Mouse (Mus musculus) cerebellum, adult 9-10 months (tissue): ENCODE measurements around the gene Man2a1.

ENCODE experiments used
- DNase-seq: peaks from one replicate; pipeline ENCODE4 v3.0.0; 2022

Man2a1 gene

DNA sequence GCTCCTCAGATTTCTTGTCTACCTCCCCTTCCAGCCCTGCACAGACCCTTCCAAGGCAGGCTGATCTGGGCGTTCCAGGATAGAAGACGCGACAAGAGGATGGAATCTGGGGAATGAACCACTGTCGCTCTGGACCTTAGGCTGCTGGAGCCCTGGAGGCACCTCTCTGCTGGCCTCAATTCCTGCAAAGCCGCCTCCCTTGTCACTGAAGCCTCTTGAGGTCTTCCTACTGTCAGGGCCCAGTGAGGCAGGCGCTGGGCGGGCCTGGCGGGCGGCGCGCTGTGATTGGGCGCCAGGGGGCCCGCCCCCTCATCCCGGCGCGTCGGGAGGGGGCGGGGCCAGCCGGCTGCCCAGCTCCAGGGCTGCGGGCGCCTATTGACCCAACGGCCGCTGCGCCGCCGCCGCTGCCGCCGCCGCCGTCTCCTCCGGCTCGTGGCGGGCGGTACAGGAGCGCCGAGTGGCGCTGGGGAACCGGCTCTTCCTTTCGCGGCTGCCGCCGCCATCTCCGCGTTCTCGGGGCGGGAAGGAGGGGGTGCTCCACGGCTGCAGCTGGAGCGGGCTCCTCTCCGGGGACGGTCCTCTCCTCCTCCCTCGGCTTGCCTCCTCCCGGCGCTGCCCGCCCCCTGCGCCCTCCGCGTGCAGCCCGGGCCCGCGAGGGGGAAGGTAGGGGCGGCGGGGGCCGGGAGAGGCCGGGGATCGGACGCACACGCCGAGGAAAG, at the start of gene Man2a1:
Gene Man2a1, plus strand, starts transcription at position 365 of the 719 bp plus-strand sequence.
- peak; percentile 89 for DNase-seq

DNA sequence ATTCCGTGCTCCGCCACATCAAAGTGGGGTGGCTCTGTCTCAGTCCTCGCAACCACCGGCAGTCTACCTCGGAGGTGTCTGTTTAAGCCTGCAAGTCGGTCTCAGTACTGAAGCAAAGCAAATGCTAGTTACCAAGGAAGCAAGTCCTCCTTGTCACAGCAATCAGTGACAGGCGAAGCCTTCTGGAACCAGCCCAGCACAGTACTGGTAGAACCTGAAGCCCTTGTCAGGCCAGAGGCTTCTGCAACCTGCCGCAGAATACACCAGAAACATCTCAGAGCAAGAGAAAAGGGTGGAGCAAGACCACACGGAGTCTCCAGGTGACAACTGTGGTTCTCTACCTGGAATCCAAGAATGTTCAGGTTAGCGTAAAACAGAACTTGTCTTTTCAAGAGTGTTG, 47.2 kb upstream of the Man2a1 start:
- no peak for DNase-seq

DNA sequence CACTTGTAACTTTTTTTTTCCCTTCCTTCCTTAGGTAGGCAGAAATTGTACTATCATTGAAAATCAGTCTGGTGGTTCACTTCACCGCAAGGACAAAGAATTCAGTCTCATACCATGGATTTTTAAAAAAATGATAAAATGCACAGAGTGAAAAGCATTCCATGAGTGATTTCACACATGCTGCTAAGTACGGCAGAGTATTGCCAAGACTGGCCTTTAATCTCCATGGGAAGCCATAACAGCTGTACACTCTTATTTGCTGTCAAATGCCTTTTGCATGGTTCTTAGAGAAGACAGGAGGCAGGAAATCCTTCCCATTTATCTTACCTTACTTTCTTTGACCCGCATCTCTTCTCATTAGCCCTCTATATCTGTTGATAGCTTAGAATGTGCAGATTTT, 45.6 kb upstream of the Man2a1 start:
- no peak for DNase-seq

DNA sequence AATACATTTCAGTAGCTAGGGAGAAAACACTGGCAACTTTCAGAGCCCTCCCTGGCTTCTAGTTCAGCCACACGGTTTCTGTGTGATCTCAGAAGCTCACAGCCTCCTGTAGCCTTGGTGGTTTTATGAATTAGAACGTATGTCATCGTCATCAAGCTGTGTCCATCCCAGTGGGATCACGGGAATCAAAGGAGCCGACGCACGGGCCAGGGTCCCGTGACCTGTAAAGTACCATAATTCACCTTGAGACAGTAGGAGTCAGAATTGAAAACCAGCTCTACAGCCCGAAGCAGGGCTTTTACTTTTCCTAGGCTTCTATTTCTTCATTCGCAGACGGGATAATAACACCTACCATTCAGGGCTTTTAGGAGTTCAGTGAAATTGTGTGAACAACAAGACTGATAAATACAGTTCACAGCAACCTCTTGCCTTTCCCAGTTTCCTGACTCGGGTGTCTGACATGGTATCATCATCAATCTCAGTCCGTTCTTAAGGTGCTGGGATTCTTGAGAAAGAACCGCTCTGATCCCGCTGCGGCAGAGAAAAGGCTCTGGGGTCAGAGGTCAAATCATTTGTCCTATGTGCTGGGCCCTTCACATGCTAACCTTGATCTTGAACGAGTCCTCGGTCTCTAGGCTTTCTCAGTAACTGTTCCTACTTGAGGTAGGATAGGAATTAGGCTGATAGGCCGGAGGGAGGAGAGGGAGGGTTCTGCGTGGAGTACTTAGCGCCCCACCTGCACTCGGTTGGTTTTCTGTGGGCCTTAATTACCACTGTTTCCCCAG, 43.7 kb upstream of the Man2a1 start:
- DNase-seq: no peak

DNA sequence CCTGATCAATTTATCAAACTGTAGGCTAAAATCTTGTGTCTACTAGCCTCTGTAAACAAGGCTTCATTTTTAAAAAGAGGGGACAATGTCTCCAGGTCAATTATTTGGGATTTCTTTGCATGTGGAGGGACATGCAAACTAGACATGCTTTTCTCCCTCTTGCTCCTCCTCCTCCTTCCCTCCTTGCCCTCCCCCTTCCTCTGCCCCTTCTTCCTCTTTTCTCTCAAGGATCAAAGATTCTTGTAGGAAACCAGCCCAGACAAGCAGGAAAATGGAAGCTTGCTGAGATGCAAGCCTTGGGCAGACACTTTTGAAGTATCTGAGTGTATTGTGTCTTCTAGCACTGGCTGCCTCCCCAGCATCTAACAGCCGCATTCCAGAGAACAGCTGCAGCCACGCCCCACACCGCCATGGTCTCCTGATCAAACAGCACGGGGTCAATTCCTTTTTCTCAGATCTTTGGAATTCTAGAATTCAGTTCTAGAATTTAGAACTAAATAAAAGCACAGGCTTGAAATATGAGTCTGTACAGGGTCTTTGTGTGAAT, 41.5 kb upstream of the Man2a1 start:
- no peak for DNase-seq

DNA sequence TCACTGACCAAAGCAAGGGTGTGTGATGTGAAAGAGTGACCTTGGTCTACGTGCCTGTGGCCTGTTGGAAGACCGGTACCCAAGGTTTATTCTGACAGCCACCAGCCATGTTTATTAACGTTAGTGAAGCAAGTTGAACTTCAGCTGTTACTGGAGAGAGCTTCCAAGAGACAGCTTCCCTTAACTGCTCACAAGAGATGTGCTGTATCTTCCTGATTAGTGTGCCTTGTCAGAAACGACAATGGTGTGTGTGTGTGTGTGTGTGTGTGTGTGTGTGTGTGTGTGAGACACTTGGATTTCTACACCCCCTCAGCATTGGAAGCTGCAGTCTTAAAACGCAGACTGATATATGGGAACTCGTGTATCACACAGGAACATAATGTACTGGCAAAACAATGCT, 34.1 kb upstream of the Man2a1 start:
- no peak for DNase-seq

DNA sequence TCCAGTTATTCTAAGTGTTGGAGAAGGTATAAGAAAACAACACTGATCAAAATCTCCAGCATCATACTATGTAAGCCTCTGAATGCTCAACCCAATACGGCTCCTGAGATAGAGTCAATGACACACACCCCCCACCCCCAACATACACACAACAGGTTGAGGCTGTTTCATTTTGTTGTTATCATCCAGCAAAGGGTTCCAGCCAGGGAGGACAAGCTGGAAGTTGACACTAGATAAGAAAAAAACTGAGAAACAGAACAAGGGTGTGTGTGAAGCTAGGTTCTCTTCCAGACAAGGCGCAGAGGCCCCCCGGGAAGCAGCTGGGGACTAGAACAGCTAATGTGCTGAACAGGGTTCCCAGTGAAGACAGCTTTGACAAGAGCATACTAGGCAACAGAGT, 33.0 kb upstream of the Man2a1 start:
- no peak for DNase-seq

DNA sequence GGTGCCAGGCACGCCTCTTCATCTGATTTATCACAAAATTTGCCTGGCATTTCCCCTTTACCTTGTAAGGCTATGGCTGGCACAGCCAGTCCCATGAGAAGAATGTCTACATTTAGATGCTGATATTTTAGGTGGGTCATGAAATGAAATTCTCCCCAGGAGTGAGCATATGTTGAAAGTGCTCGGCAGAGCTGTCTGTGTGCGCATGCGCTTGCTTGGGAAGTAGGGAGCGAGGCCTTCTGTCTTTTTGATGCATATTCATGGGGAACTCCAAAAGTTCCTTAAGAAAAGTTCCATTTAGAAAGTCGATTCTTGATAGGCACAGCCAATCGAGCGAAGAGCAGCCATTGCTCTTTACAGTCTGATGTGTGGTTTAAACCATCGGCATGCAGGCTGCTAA, 26.6 kb upstream of the Man2a1 start:
- no peak for DNase-seq

DNA sequence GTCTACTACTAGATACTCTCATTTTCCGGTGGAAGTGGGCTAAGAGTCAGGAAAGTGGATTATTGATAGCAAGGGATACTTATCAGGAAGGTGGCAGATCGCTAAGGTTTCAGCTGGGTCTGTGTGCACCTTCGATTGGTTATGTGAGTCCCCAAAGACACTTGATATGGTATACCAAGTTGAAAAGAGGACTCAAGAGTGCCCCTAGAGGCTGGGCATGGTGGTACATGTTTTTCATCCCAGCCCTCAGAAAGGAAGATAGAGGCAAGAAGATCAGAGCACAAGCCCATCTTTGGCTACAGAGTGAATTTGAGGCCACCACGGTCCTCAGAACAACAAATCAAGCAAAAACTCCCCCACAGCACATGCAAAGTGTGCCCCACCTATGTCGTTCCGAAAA, 25.3 kb upstream of the Man2a1 start:
- DNase-seq: no peak

DNA sequence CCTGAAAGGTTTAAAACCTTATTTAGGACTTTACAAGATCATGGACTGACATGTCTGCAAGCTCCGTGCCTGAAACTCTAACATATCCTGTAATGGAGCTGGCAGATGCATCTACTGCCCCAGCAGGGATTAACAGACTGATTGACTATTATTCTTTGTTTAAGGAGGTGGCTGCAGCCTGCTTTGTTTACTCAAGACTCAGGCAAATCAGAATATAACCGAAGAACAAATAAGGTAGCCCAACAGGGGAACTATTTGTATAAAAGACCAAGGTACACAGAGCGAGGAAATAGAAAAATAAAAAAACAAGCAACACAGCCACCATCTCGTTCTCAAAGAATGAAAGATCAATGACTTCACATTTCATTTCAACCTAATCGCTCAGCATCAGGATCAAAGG, 23.1 kb upstream of the Man2a1 start:
- no peak for DNase-seq

DNA sequence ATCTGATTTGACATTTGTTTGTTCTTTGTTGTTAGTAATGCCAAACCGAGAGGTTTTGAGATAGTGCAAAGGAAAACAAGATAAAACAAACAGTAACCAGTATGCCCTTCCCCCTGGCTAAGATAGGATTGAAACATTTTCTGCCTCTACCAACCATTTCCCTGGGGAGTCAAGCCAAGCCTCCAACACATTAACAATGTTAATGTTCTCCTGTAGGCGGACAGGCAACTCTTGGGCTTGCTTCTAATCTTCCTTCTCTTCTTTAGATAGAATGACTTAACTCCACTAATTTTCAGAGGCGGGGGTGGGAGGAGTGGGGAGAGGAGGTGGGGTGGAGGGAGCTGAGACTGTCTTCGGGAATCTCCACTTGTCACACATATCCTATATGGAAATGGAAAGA, 22.2 kb upstream of the Man2a1 start:
- DNase-seq: no peak

DNA sequence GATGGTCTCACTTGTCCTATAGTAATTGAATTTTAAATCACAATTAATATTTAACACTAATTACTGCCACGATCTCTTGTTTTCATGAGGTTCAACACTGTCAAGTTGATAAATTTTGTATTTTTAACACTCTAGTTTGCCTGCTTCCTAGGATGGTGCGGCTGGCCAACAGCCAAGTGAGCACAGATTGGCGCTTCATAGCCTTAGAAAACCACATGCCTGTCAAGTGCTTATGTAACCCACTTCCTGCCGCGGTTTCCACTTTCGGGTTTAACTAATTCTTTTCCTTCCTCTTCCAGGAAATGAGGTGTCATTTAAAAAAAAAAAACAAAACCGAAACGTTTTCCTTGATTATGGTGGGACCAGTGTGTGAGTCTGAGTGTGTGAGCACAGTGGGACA, 20.8 kb upstream of the Man2a1 start:
- peak; percentile 73 for DNase-seq

DNA sequence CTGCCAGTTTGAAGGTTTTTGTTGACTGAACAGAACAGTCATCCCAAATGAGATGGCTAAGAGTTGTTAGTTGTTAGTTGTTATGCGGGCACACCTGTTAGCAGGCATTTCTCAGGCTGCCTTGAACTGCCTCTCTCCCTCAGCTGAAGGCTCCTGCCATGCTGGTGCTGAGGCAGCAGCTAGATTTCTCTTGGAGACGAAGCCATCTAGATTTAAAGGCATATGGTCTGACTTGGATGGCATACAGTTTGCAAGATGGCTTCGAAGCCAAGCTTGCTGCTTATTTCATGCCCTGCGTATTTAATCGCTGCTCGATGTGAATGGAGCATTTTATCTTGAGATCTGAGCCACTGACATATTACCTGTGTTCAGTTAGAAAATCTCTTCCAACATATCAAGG, 19.4 kb upstream of the Man2a1 start:
- DNase-seq: no peak

DNA sequence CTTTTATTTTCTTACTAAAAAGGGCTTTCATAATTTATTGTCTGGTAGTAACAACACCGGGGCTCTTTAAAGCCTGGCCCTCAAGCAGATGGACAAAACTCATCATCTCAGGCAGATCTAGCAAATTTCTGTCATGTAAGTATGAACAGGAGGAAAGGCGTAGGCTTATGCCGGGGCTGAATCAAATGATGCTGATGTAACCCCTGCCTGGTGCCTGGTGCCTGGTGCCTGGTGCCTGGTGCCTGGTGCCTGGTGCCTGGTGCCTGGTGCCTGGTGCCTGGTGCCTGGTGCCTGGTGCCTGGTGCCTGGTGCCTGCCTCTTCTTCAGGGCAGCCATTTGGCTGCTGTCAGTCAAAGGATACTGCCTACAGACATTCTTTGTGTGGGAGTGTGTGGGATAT, 18.6 kb upstream of the Man2a1 start:
- no peak for DNase-seq

DNA sequence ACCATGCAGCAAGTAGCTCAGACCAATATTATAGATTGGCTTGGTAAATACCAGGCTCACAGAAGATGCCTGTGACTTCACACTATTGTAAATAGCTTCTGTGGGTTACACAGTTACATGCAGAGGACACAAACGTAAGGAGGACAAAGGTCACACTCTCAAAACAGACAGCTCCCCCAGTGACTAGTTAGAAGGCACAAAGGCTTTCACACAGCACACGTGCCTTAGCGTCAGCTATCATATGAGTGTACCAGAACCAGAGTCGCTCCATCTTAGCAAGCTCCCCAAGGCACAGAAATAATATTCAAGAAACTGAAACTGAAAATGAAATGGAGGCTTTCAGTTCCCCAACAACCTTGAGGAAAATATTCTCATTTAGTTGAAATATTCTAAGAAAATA, 10.1 kb upstream of the Man2a1 start:
- no peak for DNase-seq

DNA sequence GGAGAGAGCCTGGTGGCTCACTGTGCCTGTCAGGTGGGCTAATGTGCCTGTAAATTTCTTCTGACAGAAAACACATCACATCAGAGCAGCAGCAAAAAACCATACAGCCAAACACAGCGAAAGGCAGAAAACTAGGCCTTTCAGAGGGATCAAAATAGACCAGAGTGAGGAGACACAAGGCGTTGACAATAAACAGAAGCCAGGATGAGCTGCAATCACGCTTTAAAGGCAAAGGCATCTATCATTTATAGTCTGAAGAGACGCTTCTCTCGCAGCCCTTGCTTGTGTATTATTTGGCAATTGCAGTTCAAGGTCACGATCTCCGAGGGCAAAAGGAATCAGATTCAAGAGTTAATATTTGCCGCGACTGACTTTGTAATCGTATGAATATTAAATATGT, 9.2 kb upstream of the Man2a1 start:
- DNase-seq: no peak

DNA sequence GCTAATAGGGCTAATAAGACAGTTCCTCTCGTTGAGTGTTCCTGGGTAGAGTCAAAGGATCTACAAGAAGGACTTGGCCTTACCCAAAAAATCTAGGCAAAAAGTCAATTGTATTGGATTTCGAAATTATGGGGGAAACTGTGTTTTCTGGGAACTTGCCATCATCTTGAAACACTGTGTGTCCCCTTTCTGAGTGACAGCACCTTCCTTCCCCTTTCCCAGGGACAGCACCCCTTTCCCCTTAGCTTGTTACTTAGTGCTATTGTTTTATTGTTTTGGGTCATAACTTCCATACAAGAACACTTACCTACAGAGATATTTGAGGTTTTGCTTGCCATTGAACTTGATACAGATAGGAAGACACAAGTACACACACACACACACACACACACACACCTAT, 8.2 kb upstream of the Man2a1 start:
- DNase-seq: no peak

DNA sequence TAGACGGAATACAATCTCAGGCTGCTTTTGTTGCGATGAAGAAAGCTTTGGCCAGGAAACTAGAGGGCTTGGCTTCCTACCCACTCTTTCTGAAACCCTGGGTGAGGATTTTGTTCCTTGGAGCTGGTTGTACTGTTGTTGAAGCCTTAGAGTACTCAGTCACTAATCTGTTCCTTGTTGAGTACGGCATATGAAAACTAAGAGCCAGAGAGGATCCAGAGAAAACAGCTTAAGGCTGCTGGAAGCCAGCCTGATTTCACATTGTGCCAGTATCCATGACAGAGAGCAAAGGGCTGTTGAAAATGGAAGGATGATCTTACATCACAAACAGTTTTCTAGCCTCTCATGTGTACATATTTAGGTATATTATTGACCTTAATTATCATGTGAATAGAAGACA, 7.7 kb upstream of the Man2a1 start:
- no peak for DNase-seq

DNA sequence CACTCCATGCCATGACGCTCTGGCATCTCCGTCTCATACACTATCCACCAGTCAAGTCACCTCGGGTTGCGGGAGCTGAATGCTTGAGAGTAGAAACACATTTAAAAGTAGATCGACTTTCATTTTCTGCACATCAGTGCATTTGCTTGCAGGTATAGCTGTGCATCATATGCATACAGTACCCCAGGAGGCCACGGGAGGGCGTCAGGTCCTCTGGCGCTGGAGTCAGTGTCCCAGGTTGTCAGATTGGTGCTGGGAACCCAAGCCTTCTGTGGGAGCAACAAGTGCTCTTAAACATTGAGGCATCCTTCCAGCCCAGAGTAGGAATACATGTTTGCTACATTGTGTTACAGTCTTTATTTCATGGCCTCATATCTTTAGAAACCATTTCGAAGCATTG, 2.8 kb upstream of the Man2a1 start:
- no peak for DNase-seq

DNA sequence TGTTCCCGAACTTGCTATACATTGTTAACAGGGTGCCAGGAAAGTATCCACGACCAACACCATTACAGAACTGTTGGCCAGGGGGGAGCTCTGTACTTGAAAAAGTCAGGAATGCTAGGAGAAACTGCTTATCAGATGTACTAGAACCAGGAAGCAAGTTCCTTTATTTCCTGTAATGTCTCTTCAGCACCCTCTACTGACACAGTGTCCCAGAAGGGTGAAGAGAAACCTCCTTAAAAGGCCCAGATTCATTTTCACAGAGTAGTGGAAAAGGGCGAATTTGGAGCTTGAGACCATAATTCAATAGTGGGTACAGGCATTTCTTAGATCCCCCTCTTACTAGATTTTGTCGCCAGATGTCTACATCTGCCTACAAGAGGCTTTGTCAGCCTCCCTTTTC, 620 bp upstream of the Man2a1 start:
- peak; percentile 73 for DNase-seq

DNA sequence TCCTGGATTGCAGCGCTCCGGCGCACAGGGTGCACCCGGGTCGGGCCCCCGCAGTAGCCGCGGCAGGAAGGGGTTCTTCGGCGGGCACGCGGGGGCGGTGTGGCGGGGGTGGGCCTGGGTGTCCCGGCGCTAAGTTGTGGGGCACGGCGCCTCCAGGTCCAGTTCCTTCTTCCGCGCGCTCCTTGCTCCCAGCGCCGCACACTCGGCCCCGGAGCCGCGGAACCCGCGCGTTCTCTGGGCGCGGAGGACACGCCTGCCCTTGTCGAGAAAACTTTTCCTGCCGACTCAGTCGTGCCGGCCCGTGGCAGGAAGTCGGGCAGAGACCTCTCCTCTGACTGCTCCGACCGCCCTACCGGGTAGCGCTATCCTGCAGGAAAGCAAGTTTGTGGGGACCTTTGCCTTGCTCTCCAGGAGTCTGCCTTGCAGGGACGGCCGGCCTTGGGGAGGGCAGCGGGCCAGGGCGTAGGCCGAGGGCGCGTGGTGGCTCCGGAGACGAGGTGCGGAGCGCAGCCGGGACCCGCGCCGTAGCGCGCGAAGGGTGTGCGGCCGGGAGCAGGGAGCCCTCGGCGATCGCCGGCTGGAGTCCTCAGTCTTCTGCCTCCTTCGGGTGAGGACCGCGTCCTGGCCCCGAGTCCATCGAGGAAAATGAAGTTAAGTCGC, 685 bp downstream of the Man2a1 start:
- DNase-seq: peak; percentile 57

DNA sequence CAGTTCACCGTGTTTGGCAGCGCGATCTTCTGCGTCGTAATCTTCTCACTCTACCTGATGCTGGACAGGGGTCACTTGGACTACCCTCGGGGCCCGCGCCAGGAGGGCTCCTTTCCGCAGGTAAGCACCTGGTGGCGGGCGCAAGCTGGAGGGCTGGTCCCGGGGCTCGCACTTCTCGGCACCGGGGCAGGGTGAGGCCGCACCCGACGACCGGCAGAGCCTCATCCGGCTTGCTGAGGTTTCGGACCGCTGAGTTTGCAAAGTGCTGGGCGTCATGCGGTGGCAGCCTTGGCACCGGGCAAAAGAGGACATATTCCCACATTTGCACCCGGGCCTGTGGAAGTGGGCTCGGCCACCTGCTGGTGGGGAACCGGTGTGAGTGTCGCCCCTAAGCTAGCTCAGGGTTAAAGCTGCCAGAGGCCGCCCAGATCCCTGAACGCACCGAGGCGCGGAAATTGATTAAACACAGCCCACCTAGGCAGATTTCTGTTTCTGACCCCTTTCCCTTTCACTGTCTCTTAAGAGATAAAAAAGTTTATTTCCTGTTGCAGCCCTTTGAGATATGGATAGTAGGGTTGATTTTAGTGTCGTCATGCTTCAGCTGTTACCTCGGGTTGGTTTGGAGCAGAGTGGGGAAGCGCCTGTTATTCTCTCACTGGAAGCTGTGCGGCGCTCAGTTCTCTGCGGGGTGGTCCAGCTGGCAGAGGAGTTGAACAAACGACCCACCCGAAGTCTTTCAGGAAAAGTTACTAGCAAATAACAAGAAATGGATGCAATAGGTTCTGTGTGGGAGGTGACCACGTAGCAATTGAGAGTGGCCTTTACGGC, 1.4 kb downstream of the Man2a1 start:
- peak; percentile 44 for DNase-seq

DNA sequence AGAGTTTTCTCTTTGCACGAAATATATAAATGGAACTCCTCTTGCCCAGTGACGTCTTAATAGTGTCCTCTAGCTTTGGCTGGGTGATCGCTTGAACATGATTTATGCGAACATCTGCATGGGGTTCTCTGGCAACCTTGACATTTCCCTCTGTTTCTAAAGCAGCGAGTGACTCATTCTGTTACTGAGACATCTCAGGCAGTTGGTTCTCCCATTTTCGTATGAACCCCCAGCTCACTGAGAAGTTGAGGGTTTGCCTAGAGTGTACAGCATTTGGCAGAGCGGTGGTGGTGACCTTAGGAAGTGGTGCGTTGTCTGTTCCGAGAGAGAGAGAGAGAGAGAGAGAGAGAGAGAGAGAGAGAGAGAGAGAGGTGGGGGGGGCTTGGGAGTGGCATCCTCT, 2.6 kb downstream of the Man2a1 start:
- DNase-seq: no peak
